15 mouse cellular contexts compared by ENCODE assay signal in genomic region chr10:118003179-118003578, GRCm38 (mm10).
DNase-seq lines count a peak whose midpoint lies in the region; ATAC-seq and TF ChIP-seq lines count a peak whose summit lies in the region.
"Had no signal": no experiment of that assay in that cellular context is flagged by ENCODE, and none has a peak within 500 bp of the region (broad histone marks: within the 10 kb centered on the region; RNA-seq: fewer than 3 reads in every experiment).

No protein-coding gene starts in this region.

- no peak for TF ChIP-seq EP300 in heart, adult 2 months (IDR thresholded peaks at IDR 0.05; ENCODE audit: insufficient read depth, low read depth, low read length)
- TF ChIP-seq EP300 in heart, postnatal 0 days (IDR thresholded peaks at IDR 0.05; ENCODE audit: low read depth) = no peak

- no peak for TF ChIP-seq CTCF in heart, adult 2 months (IDR thresholded peaks at IDR 0.05)
- no peak for TF ChIP-seq CTCF in heart, postnatal 0 days (IDR thresholded peaks at IDR 0.05; ENCODE audit: low read depth)

- no peak for ATAC-seq in embryonic facial prominence, embryonic 13.5 days (ENCODE audit: insufficient number of reproducible peaks, insufficient read depth, low FRiP score, low TSS enrichment, low read depth)
- peak; percentile 65 for ATAC-seq in heart, postnatal 0 days (ENCODE audit: insufficient read depth, low read depth)
- ATAC-seq in midbrain, embryonic 15.5 days (replicated peaks) = no peak
- ATAC-seq: lung, postnatal 0 days had no signal

- no peak overlapping the region for H3K4me2 ChIP-seq in embryonic facial prominence, embryonic 13.5 days
- peak overlapping the region; percentile 2; the same call in 1 of the 2 replicates for H3K4me2 ChIP-seq in heart, postnatal 0 days (ENCODE audit: low read depth, low read length)
- no peak overlapping the region for H3K4me2 ChIP-seq in midbrain, embryonic 15.5 days

- peak overlapping the region; percentile 77 for H3K27ac ChIP-seq in heart, adult 2 months
- peak overlapping the region; percentile 2; the same call in 1 of the 2 replicates for H3K27ac ChIP-seq in embryonic facial prominence, embryonic 13.5 days
- peak overlapping the region; percentile 91 for H3K27ac ChIP-seq in heart, postnatal 0 days (ENCODE audit: low read depth)
- no peak overlapping the region for H3K27ac ChIP-seq in midbrain, embryonic 15.5 days
- H3K27ac ChIP-seq: liver, embryonic 14.5 days had no signal

- intact Hi-C loops in heart, adult 2 months (cut with DNase I) = no loop called here

- TF ChIP-seq POLR2A in heart, adult 2 months (IDR thresholded peaks at IDR 0.05; ENCODE audit: insufficient read depth, low read depth, low read length) = 0 out of 2 replicates have a peak, but pooled peaks have one; percentile 4

- WGBS in heart, adult 2 months = 62% methylated on average over 10 of the region's 10 CpGs
- WGBS in embryonic facial prominence, embryonic 13.5 days = 69% methylated on average over 10 of the region's 10 CpGs
- WGBS in heart, postnatal 0 days = 44% methylated on average over 10 of the region's 10 CpGs
- 79% methylated on average over 10 of the region's 10 CpGs for WGBS in midbrain, embryonic 15.5 days

- DNase-seq in heart, adult 2 months = no peak
- no peak for DNase-seq in heart, adult 8-10 months (ENCODE audit: low spot score)
- DNase-seq in layer of hippocampus, adult 11-12 months (ENCODE audit: low spot score) = peak; percentile 1
- DNase-seq in layer of hippocampus, adult 9-11 months = no peak
- DNase-seq in heart, postnatal 0 days (ENCODE audit: low spot score) = no peak
- DNase-seq in left cerebral cortex, adult 9 months (ENCODE audit: low spot score in 2 of 2) = no peak
- DNase-seq: adrenal gland, postnatal 10 days; B cell, adult 2 months; cerebellum, adult 18-20 months; gastrocnemius, postnatal 25 days; thymus, adult 18-20 months had no signal

- H3K9me3 ChIP-seq in embryonic facial prominence, embryonic 13.5 days = no peaks in the 10 kb centered on the region
- no peaks in the 10 kb centered on the region for H3K9me3 ChIP-seq in heart, postnatal 0 days (replicated peaks; ENCODE audit: control insufficient read depth, low read length)
- no peaks in the 10 kb centered on the region for H3K9me3 ChIP-seq in midbrain, embryonic 15.5 days

- H3K4me3 ChIP-seq in heart, adult 2 months = no peak overlapping the region
- no peak overlapping the region for H3K4me3 ChIP-seq in embryonic facial prominence, embryonic 13.5 days
- no peak overlapping the region for H3K4me3 ChIP-seq in heart, postnatal 0 days (ENCODE audit: low read depth, low read length)
- H3K4me3 ChIP-seq in midbrain, embryonic 15.5 days = no peak overlapping the region

- peak overlapping the region; percentile 11; the same call in 1 of the 2 replicates for H3K9ac ChIP-seq in heart, adult 2 months (ENCODE audit: low read depth, low read length)
- H3K9ac ChIP-seq in embryonic facial prominence, embryonic 13.5 days = no peak overlapping the region
- no peak overlapping the region for H3K9ac ChIP-seq in heart, postnatal 0 days (replicated peaks; ENCODE audit: low read depth, low read length)
- no peak overlapping the region for H3K9ac ChIP-seq in midbrain, embryonic 15.5 days
- H3K9ac ChIP-seq: liver, embryonic 14.5 days had no signal

- no peaks in the 10 kb centered on the region for H3K79me2 ChIP-seq in heart, adult 2 months (replicated peaks; ENCODE audit: control insufficient read depth, insufficient read depth, low read length)

- H3K36me3 ChIP-seq in heart, adult 2 months (ENCODE audit: control insufficient read depth, insufficient read depth, low read length) = no peaks in the 10 kb centered on the region
- no peaks in the 10 kb centered on the region for H3K36me3 ChIP-seq in embryonic facial prominence, embryonic 13.5 days
- H3K36me3 ChIP-seq in heart, postnatal 0 days (replicated peaks; ENCODE audit: control insufficient read depth, insufficient read depth, low read length) = no peaks in the 10 kb centered on the region
- H3K36me3 ChIP-seq in midbrain, embryonic 15.5 days (replicated peaks) = no peaks in the 10 kb centered on the region

- H3K4me1 ChIP-seq in heart, adult 2 months (ENCODE audit: control insufficient read depth, insufficient read depth, low read length) = no peaks in the 10 kb centered on the region; the same call in 1 of the 2 replicates
- peaks cover 15% of the 10 kb centered on the region; the same call in 1 of the 2 replicates for H3K4me1 ChIP-seq in embryonic facial prominence, embryonic 13.5 days
- peaks cover 18% of the 10 kb centered on the region; the same call in 1 of the 2 replicates for H3K4me1 ChIP-seq in heart, postnatal 0 days (ENCODE audit: control insufficient read depth, insufficient read depth)
- H3K4me1 ChIP-seq in midbrain, embryonic 15.5 days = peaks cover 4% of the 10 kb centered on the region; the same call in 1 of the 2 replicates

- H3K27me3 ChIP-seq in heart, adult 2 months (ENCODE audit: control insufficient read depth, insufficient read depth, low read length) = no peaks in the 10 kb centered on the region
- H3K27me3 ChIP-seq in embryonic facial prominence, embryonic 13.5 days = no peaks in the 10 kb centered on the region
- no peaks in the 10 kb centered on the region for H3K27me3 ChIP-seq in heart, postnatal 0 days (ENCODE audit: control insufficient read depth, insufficient read depth, low read length)
- H3K27me3 ChIP-seq in midbrain, embryonic 15.5 days (replicated peaks) = no peaks in the 10 kb centered on the region
